Mouse (Mus musculus): ENCODE measurements around the gene Ttc29. TPM values are rescaled to one million over a fixed set of nuclear protein-coding genes. Genes with fewer than 3 reads are reported as not detected.

Gene Ttc29
- polyA plus RNA-seq, 1 experiment from 2014 or later: not detected

- 66% methylated on average over 6 of the region's 6 CpGs for WGBS
- Histone ChIP-seq H3K9me3 (no peaks in the 10 kb centered on the region), H3K27me3 (replicated peaks; ENCODE audit: low read depth, poor library complexity, severe bottlenecking) (no peaks in the 10 kb centered on the region), H3K4me1 (no peaks in the 10 kb centered on the region), H3K4me3 (no peak overlapping the region), H3K36me3 (replicated peaks) (no peaks in the 10 kb centered on the region), H3K27ac (replicated peaks) (no peak overlapping the region)
- no peak for DNase-seq (ENCODE audit: low spot score)
Measured at GRCm38 (mm10) chr8:78237972-78238675, 25.0 kb downstream of the Ttc29 start.

- DNase-seq (ENCODE audit: low spot score): no peak
- Histone ChIP-seq H3K36me3 (replicated peaks) (no peaks in the 10 kb centered on the region), H3K4me1 (no peaks in the 10 kb centered on the region), H3K9me3 (no peaks in the 10 kb centered on the region), H3K27me3 (replicated peaks; ENCODE audit: low read depth, poor library complexity, severe bottlenecking) (no peaks in the 10 kb centered on the region), H3K4me3 (no peak overlapping the region), H3K27ac (replicated peaks) (no peak overlapping the region)
- 41% methylated on average over 3 of the region's 3 CpGs for WGBS
Measured at GRCm38 (mm10) chr8:78251115-78251514, 38.0 kb downstream of the Ttc29 start.

DNA sequence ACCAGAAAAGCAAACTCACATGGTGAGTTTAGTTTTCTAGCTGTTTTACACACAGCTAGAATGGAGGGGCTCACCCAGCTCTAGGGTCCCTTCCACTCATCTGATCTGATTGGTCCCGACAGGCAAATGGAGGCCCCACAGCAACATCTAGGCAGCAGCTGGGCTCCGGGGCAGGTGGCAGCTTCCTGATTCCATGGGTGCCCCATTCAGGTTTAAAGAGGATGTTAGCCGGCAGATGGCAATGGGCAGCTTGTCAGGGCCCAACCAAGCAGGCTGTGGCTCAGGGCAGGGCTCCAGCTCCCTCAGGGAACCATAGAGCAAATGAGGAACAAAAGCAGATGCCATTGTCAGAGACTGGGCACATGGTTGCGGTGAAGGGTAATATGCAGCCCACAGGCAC, 41.3 kb downstream of the Ttc29 start:
- H3K4me1 ChIP-seq: no peaks in the 10 kb centered on the region
- no peak overlapping the region for H3K4me3 ChIP-seq
- WGBS: 81% methylated on average over 4 of the region's 4 CpGs
- H3K27me3 ChIP-seq (replicated peaks; ENCODE audit: low read depth, poor library complexity, severe bottlenecking): no peaks in the 10 kb centered on the region
- no peaks in the 10 kb centered on the region for H3K9me3 ChIP-seq
- no peak overlapping the region for H3K27ac ChIP-seq (replicated peaks)
- no peak for DNase-seq (ENCODE audit: low spot score)
- H3K36me3 ChIP-seq (replicated peaks): no peaks in the 10 kb centered on the region

DNA sequence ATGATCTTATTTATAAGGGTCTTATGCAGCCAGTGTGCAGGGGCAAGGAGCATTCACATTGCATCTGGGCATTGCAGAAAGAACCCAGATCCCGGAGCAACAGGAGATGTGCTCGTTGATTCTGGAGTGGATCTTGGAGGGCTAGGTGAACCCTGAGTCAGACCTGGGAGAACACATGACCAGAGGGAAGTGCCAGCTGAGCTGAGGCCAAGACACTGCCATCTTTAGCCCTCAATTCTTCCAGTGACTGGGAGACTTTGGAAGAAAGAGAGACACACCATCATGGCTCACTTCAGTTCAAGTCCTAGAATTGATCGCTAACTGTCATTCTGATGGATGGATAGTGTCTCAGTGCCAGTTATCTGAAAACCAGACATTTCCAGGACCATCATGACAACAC, 41.9 kb downstream of the Ttc29 start:
- DNase-seq (ENCODE audit: low spot score): no peak
- no peaks in the 10 kb centered on the region for H3K36me3 ChIP-seq (replicated peaks)
- no peaks in the 10 kb centered on the region for H3K9me3 ChIP-seq
- H3K27me3 ChIP-seq (replicated peaks; ENCODE audit: low read depth, poor library complexity, severe bottlenecking): no peaks in the 10 kb centered on the region
- H3K4me1 ChIP-seq: no peaks in the 10 kb centered on the region
- H3K4me3 ChIP-seq: no peak overlapping the region
- 94% methylated on average over 3 of the region's 3 CpGs for WGBS
- H3K27ac ChIP-seq (replicated peaks): no peak overlapping the region

DNA sequence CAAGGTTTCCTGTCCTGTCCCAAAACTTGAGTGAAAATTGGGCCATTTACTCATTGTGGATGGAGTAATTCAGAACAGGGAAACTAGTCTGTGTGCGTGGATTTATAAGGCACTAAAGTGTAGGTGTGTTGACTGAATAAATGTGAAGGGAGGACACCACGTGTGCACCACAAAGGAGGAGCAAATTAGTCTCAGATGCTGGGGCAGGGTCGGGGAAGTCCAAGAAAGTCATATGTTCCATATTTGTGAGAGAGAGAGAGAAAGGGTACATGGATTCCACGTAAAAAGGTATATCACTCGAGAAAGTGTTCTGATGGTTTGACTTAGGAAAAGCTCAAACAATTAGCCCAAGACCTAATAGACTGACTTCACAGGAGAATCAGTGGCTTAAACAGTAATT, 52.4 kb downstream of the Ttc29 start:
- Histone ChIP-seq H3K9me3 (no peaks in the 10 kb centered on the region), H3K27me3 (replicated peaks; ENCODE audit: low read depth, poor library complexity, severe bottlenecking) (0 out of 2 replicates have a peak, but pooled peaks cover 3% of the 10 kb centered on the region), H3K4me1 (peaks cover 7% of the 10 kb centered on the region), H3K36me3 (replicated peaks) (no peaks in the 10 kb centered on the region), H3K27ac (replicated peaks) (no peak overlapping the region), H3K4me3 (no peak overlapping the region)
- no peak for DNase-seq (ENCODE audit: low spot score)
- 50% methylated on average over 5 of the region's 5 CpGs for WGBS

DNA sequence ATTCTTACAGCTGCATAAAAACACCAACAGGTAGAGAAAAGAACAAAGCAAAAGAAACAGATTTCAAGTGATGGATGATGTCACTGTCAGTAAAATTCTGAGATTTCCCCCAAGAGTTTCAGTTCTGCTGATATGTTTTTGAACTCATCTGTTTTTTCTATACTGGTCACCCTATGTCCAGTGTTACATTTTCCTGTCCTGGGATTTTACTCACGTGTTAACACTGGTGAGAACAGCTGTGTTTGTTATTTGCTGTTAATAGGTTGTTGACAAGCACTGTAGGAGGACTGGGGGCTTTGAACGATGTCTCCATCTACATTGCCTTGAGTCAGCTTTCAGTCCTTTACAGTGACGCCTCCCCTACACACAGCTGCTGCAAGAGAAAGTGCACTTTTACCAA, 53.1 kb downstream of the Ttc29 start:
- Histone ChIP-seq H3K4me1 (peaks cover 7% of the 10 kb centered on the region), H3K4me3 (no peak overlapping the region), H3K27ac (replicated peaks) (no peak overlapping the region), H3K36me3 (replicated peaks) (no peaks in the 10 kb centered on the region), H3K9me3 (no peaks in the 10 kb centered on the region), H3K27me3 (replicated peaks; ENCODE audit: low read depth, poor library complexity, severe bottlenecking) (0 out of 2 replicates have a peak, but pooled peaks cover 3% of the 10 kb centered on the region)
- 43% methylated on average over 3 of the region's 3 CpGs for WGBS
- no peak for DNase-seq (ENCODE audit: low spot score)

GRCm38 (mm10) chr8:78267894-78268411, 54.9 kb downstream of the Ttc29 start:
- H3K27ac ChIP-seq (replicated peaks): no peak overlapping the region
- peak; percentile 26 for DNase-seq (ENCODE audit: low spot score)
- WGBS: 2% methylated on average over 7 of the region's 7 CpGs
- H3K4me1 ChIP-seq: peaks cover 7% of the 10 kb centered on the region
- H3K4me3 ChIP-seq: peak overlapping the region; percentile 19; the same call in 1 of the 2 replicates
- 0 out of 2 replicates have a peak, but pooled peaks cover 3% of the 10 kb centered on the region for H3K27me3 ChIP-seq (replicated peaks; ENCODE audit: low read depth, poor library complexity, severe bottlenecking)
- H3K36me3 ChIP-seq (replicated peaks): no peaks in the 10 kb centered on the region
- no peaks in the 10 kb centered on the region for H3K9me3 ChIP-seq

DNA sequence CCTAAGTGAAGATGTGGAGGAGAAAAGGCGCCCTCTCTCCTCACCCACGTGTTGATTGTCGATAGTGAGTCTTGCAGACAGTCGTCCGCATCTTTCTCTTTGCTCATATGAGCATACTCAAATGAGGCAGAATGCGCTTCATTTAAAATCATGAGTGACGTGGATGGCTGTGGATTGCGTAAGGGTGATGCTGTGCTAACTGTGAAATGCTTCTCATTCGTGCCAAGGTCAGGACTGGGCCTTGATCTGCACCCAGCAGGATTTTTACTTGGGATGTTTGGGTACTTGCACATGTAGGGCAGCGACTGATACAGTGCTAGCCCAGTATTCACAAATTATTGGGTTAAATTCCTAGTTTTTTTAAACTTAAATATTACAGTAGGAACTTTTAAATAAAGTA, 56.2 kb downstream of the Ttc29 start:
- 0 out of 2 replicates have a peak, but pooled peaks cover 3% of the 10 kb centered on the region for H3K27me3 ChIP-seq (replicated peaks; ENCODE audit: low read depth, poor library complexity, severe bottlenecking)
- WGBS: 82% methylated on average over 10 of the region's 10 CpGs

DNA sequence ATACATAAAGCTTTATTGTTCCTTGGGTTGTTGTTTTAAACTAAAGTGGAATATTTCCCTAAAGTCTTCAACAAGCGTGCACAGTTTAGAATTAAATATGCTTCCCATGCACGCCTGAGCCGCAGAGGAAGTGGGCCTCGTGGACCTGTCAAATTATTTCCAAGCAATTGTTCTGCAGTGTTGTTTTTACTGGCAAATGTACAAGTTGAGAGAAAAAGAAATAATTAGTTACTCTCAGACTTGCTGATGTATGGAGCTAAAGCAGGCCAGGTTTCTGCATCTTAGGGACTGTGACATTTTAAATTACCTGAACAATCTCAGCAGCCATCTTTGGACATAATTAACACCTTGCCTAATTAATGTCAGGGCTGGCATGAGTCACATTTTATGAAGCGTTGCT, 58.3 kb downstream of the Ttc29 start:
- no peak for DNase-seq (ENCODE audit: low spot score)
- Histone ChIP-seq H3K4me1 (peaks cover 7% of the 10 kb centered on the region), H3K27me3 (replicated peaks; ENCODE audit: low read depth, poor library complexity, severe bottlenecking) (0 out of 2 replicates have a peak, but pooled peaks cover 3% of the 10 kb centered on the region), H3K36me3 (replicated peaks) (no peaks in the 10 kb centered on the region), H3K27ac (replicated peaks) (no peak overlapping the region), H3K4me3 (no peak overlapping the region), H3K9me3 (no peaks in the 10 kb centered on the region)
- WGBS: 75% methylated on average over 5 of the region's 5 CpGs

More for the DNA sequence above, 56.2 kb downstream of the Ttc29 start:
- Histone ChIP-seq H3K4me1 (peaks cover 7% of the 10 kb centered on the region), H3K27ac (replicated peaks) (no peak overlapping the region), H3K4me3 (no peak overlapping the region), H3K36me3 (replicated peaks) (no peaks in the 10 kb centered on the region), H3K9me3 (no peaks in the 10 kb centered on the region)
- DNase-seq (ENCODE audit: low spot score): no peak

DNA sequence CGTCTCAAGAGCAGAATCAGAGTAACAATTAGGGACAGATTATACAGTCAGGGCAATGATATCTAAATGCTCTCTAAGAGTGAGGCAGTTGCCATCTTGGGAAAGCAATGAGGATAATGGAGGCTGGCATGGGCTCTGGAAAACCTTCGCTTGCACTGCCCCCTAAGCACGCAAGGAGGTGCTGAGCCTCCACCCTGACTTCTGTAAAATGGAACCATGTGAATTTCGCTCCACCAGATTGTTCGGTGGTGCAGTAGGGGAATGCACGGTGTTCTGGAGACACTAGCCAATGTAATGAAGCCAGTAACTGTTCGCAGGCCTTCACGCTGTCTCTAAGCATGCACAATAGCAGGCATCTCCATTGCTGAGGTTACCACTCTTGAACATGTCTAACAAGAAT, 63.0 kb downstream of the Ttc29 start:
- Histone ChIP-seq H3K4me3 (no peak overlapping the region), H3K9me3 (no peaks in the 10 kb centered on the region), H3K36me3 (replicated peaks) (no peaks in the 10 kb centered on the region), H3K27ac (replicated peaks) (no peak overlapping the region), H3K27me3 (replicated peaks; ENCODE audit: low read depth, poor library complexity, severe bottlenecking) (no peaks in the 10 kb centered on the region), H3K4me1 (no peaks in the 10 kb centered on the region)
- DNase-seq (ENCODE audit: low spot score): no peak
- WGBS: 86% methylated on average over 8 of the region's 8 CpGs

DNA sequence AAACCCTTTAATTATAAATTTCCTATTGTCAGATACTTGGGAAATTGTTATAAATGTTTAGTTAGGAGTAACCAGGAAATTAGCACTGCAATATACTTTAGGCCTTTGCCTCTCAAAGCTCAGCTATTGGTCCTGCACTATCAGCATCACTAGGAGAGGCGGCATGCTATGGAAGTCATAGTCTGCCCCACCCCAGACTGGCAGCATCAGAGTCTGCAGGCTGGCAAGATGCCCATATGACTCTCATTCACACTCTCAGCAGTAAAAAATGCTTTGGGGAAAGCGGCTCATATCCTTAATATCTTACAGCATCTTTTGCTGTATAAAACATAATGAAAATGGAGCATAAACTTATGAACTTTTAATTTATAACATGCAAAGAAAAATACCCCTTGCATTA, 64.3 kb downstream of the Ttc29 start:
- Histone ChIP-seq H3K4me1 (no peaks in the 10 kb centered on the region), H3K36me3 (replicated peaks) (no peaks in the 10 kb centered on the region), H3K4me3 (no peak overlapping the region), H3K27ac (replicated peaks) (no peak overlapping the region), H3K9me3 (no peaks in the 10 kb centered on the region), H3K27me3 (replicated peaks; ENCODE audit: low read depth, poor library complexity, severe bottlenecking) (no peaks in the 10 kb centered on the region)
- DNase-seq (ENCODE audit: low spot score): no peak
- 83% methylated on average over 2 of the region's 2 CpGs for WGBS

DNA sequence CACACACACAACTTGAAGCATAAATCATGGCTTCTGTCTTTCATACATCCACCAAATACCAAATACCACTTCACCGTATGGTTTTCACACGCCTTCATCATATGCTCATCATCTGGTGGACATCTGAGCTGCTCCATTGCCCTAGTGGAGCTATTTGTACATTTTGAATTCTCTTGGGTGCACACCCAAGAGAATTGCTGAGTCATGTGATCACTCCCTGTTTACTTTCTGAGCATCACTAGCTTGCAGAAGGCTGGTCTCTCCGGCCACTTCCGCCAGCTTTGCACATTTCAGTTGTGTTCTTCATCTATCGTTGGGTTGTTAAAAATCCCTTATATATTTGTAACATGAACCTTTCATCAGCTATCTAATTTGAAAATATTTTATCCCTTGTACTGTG, 65.5 kb downstream of the Ttc29 start:
- H3K27ac ChIP-seq (replicated peaks): no peak overlapping the region
- no peak overlapping the region for H3K4me3 ChIP-seq
- 92% methylated on average over 5 of the region's 5 CpGs for WGBS

GRCm38 (mm10) chr8:78284805-78285204, 71.7 kb downstream of the Ttc29 start:
- no peaks in the 10 kb centered on the region for H3K4me1 ChIP-seq
- H3K4me3 ChIP-seq: no peak overlapping the region
- no peaks in the 10 kb centered on the region for H3K36me3 ChIP-seq (replicated peaks)
- no peak for DNase-seq (ENCODE audit: low spot score)
- no peaks in the 10 kb centered on the region for H3K27me3 ChIP-seq (replicated peaks; ENCODE audit: low read depth, poor library complexity, severe bottlenecking)
- H3K9me3 ChIP-seq: no peaks in the 10 kb centered on the region
- no peak overlapping the region for H3K27ac ChIP-seq (replicated peaks)
- 78% methylated on average over 2 of the region's 2 CpGs for WGBS

More for the DNA sequence above, 65.5 kb downstream of the Ttc29 start:
- DNase-seq (ENCODE audit: low spot score): no peak
- Histone ChIP-seq H3K4me1 (no peaks in the 10 kb centered on the region), H3K36me3 (replicated peaks) (no peaks in the 10 kb centered on the region), H3K27me3 (replicated peaks; ENCODE audit: low read depth, poor library complexity, severe bottlenecking) (no peaks in the 10 kb centered on the region), H3K9me3 (no peaks in the 10 kb centered on the region)

Measured in embryonic facial prominence, embryonic 10.5 days (tissue).